Mouse (Mus musculus): ENCODE data around the gene Pam16.

Gene Pam16

GRCm38 (mm10) chr16:4611193-4611592 is 13.6 kb downstream of the Pam16 start:
- no peak for DNase-seq (ENCODE audit: low spot score)

DNA sequence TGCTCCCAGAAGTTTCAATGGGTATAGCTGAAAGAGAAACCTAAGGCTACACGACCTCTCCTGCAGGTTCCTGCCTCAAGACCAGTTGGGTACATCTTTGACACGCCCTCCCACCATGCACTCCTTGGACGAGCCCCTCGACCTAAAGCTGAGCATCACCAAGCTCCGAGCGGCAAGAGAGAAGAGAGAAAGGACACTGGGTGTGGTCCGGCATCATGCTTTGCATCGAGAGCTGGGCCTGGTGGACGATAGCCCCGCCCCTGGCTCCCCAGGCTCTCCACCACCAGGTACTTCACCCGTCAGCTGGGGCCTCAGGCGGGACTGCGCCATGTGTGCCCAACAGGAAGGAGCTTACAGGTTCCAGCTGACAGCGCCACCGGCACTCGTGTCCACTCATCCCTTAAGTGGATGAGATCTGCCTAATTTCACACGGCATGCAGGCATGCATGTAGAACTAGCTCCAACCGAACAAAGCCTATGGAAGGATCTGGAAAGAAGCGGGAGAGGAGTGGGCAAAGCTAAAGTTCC is 16.2 kb downstream of the Pam16 start:
- no peak for DNase-seq (ENCODE audit: low spot score)

GRCm38 (mm10) chr16:4607818-4608531 is 16.8 kb downstream of the Pam16 start:
- peak; percentile 82 for DNase-seq (ENCODE audit: low spot score)

- no peak for DNase-seq (ENCODE audit: low spot score)
Measured at GRCm38 (mm10) chr16:4606431-4607084, 18.2 kb downstream of the Pam16 start.

GRCm38 (mm10) chr16:4605514-4606131 is 19.2 kb downstream of the Pam16 start:
- no peak for DNase-seq (ENCODE audit: low spot score)

DNA sequence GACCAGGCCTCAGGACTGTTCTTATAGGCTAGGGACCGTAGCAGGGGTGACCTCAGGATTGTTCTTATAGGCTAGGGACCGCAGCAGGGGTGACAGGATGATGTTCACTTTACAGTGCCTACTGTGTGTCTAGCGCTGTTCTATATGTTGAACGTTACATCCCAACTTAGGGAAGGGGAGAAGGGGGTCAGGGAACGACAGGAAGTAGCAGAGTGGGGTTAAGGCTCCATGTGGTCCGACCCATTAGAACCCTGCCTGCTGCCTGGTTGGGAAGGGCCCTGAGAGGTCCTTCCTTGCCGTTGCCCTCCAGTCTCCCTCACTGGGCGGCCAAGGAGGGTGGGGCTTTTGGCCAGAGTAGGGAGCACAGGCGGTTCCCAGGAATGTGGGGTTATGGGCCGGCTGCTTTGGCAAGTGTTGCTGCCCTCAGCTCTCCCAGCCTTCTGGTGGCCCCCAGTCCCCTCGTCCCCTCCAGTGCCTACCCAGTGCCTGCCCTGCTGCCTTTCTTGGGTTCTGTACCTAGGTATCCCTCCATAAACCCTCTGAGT is 20.4 kb downstream of the Pam16 start:
- DNase-seq (ENCODE audit: low spot score), result no peak

GRCm38 (mm10) chr16:4603453-4603837 is 21.3 kb downstream of the Pam16 start:
- no peak for DNase-seq (ENCODE audit: low spot score)

DNA sequence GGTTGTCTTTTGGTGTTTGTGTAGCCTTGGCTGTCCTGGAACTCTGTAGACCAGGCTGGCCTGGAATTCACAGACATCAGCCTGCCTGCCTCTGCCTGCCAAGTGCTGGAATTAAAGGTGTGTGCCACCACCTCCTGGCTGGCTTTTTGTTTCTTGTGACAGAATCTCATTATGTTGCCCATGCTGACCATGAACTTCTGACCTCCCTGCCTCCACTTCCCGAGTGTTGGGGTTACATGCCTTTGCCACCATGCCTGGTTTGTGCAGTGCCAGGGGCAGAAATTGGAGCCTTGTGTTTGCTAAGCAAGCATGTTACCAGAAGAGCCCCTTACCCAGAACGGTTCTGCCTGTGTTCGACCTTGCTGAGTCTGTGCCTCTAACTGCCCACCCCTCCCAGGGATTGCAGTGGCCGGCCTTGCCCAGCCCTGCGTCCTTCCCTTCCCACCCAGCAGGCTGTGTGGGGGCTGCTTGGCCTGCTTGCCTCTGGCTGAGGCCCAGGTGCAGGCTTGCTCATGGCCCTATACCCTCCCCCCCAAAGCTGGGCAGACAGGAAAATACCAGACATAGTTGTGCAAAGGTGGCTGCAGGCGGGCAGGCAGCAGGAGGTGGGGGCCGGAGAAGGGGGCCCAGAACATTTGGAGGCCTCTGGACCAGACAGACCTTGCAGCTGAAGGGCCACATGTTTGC is 21.9 kb downstream of the Pam16 start:
- DNase-seq (ENCODE audit: low spot score), result no peak

- no peak for DNase-seq (ENCODE audit: low spot score)
Measured at GRCm38 (mm10) chr16:4602189-4602588, 22.6 kb downstream of the Pam16 start.

- no peak for DNase-seq (ENCODE audit: low spot score)
Measured at GRCm38 (mm10) chr16:4600701-4601310, 24.0 kb downstream of the Pam16 start.

DNA sequence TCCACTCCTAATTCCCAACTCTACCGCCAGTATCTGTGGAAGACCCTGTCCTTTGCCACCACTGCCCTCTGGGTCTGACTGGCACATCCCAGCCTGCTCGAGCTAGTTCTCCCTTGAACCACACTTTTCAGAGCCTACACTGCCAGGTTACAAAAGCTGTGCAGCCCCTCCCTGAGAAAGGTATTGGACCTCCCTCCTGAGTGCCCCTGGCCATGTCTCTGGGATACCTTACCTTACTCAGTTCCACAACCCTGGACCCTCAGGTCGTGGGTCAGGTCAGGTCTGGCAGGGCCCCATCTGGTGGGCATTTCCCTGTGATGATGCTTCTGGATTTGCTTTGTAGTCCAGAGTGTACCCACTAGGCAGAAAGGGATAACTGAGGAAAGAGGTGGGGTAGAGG is 25.2 kb downstream of the Pam16 start:
- DNase-seq (ENCODE audit: low spot score), result no peak

DNA sequence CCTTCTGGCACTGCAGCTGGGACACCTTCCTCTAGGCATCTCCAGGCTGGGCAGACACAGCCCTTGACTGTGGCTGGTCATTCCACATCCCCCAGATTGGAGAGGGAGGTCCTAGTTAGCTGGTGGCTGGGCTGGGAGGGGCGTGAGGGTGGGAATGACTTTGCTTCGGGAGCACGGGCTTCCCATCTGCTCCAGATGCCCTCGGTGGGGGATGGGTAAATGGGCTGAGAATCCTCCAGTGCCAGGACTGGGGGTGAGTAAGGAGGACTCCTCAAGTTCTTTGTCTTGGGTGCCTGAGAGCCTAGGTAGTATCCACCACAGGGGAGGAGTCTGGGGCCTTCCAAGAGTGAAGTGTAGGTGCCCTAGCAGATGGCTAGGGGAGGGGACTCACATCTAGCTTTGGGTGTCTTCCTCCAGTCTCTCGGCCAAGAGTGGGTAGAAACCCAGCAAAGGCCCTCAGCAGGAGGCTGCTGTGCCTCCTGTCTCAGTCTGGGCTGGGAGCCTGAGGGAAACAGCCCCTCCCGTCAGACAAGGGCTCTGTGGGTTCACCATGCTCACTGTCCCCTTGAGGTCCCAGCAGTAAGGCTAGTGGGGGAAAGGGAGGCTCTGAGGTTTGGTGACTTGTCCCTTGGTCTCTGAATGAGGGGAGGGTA is 25.8 kb downstream of the Pam16 start:
- no peak for DNase-seq (ENCODE audit: low spot score)

DNA sequence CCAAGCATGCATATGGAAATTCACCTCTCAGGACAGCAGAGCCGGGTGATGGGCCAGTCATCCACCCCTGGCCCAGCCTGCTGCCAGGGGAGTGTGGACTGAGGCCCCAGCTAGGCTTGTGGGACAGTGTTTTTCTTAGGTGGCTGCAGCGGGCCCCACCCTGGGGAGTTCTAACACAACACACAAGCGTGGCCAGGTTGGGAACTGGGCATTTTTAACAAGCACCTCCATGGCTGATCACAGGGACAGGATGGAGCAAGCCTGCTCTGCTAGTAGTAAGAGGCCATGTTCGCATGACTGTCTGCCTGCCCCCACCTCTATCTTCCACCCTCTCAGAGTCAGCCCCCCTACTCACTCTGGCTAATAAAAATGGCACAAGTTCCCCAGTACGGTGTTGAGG is 26.7 kb downstream of the Pam16 start:
- DNase-seq (ENCODE audit: low spot score), result no peak

DNA sequence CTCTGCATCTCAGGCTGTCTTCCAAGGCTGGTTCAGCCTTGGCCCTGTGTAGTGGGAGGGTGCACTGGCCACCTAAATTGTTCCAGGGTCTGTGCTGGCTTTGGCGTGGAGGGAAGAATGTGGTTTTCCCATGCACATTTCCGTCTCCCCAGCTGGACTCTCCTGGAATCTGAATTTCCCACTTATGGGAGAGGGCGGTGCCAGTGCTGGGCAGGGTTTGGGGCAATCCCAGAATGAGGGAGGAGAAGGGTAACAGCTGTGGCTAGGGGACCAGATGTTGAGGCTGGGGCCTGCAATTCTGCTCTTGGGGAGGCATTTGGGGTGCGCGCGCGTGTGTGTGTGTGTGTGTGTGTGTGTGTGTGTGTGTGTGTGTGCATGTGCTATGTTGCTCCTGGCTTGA is 27.5 kb downstream of the Pam16 start:
- no peak for DNase-seq (ENCODE audit: low spot score)

DNA sequence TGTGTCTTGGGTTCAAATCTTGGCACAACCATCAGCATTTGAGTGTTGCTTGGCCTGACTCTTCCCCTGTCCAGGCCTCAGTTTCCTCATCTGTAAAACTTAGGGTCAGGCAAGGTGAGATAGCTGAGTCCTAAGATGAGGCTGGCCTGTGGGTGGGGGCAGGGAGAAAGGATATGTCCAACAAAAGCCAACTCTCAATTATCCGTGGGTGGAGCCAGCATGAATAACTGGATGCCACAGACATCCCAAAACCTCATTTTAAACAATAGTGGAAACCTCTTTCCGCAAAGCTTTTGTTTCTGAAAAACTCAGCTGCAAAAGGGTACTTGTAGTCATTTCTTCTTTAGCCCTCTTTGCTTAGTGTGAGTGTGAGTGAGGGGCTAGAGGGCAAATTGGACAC is 28.0 kb downstream of the Pam16 start:
- no peak for DNase-seq (ENCODE audit: low spot score)

DNA sequence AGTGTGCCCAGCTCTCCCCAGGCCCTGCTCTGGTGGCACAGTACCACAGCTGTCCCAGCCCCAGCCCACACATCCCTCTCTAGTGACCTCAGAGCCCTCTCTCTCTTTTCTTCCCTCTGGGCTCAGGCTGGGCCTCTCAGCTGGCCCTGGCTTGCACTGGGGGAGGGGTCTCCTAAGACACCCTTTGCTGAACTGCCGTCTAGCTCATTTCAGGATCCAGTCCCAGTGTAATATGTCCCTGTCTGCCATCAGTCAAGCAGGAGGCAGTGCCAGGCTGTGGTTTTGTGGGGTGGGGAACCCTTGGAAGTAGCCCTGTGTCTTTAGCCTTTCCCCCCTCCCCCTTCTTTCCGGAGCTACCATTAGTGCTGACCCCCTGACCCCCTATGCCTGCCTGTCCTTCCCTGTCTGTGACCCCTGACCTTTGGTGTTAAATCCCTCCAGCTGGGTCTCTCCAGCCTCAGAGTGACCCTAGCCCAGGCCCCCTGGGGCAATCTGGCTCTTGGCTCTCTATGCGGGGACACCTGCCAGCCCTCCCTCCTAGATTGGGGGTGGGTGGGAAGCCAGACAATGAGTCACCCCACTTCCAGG is 28.6 kb downstream of the Pam16 start:
- no peak for DNase-seq (ENCODE audit: low spot score)

GRCm38 (mm10) chr16:4595527-4595963 is 29.2 kb downstream of the Pam16 start:
- DNase-seq (ENCODE audit: low spot score), result no peak

GRCm38 (mm10) chr16:4594814-4595526 is 29.8 kb downstream of the Pam16 start:
- peak; percentile 16 for DNase-seq (ENCODE audit: low spot score)

- no peak for DNase-seq (ENCODE audit: low spot score)
Measured at GRCm38 (mm10) chr16:4593971-4594813, 30.6 kb downstream of the Pam16 start, which contains the start of gene Glis2. Gene Glis2 (plus strand): TSS chr16:4594713.

All from T-cell, adult 2 months (primary cell).